Mouse (Mus musculus) hindbrain, embryonic 16.5 days (tissue): ENCODE results near the gene Clstn2. TPM values are rescaled to one million over a fixed set of nuclear protein-coding genes. Genes with fewer than 3 reads are reported as not detected.

Experiments used
- ATAC-seq: fragments of 200-750 bp; cut with Nextera tagmentation; 2 replicates; pipeline ENCODE4 v1.8.0; 2017; ENCODE audit warnings: moderate TSS enrichment, moderate library complexity
- H3K27ac ChIP-seq: fragments of 300-500 bp; sonication (generic); 2 replicates; pipeline ENCODE4 v1.5.1; 2014; ENCODE audit warnings: low read depth, mild to moderate bottlenecking, control low read depth, low read length, moderate library complexity
- H3K27me3 ChIP-seq: fragments of 300-500 bp; sonication (generic); replicated peaks from 2 replicates; pipeline ENCODE4 v1.6.1; 2014; ENCODE audit warnings: low read length; ENCODE audit not compliant: control insufficient read depth, insufficient read depth
- H3K36me3 ChIP-seq: fragments of 300-500 bp; sonication (generic); 2 replicates; pipeline ENCODE4 v1.6.1; 2014; ENCODE audit warnings: mild to moderate bottlenecking, low read length, moderate library complexity, mixed read lengths; ENCODE audit not compliant: control insufficient read depth, insufficient read depth
- H3K4me1 ChIP-seq: fragments of 300-500 bp; sonication (generic); 2 replicates; pipeline ENCODE4 v1.6.1; 2014; ENCODE audit warnings: low read depth, low read length; ENCODE audit not compliant: control insufficient read depth, insufficient read depth
- H3K4me2 ChIP-seq: fragments of 300-500 bp; sonication (generic); 2 replicates; pipeline ENCODE4 v1.6.1; 2014; ENCODE audit warnings: mild to moderate bottlenecking, low read length, control low read depth, moderate library complexity
- H3K4me3 ChIP-seq: fragments of 300-500 bp; sonication (generic); 2 replicates; pipeline ENCODE4 v1.5.1; 2014; ENCODE audit warnings: mild to moderate bottlenecking, low read length, control low read depth, moderate library complexity
- H3K9ac ChIP-seq: fragments of 300-500 bp; sonication (generic); 2 replicates; pipeline ENCODE4 v1.6.1; 2014; ENCODE audit warnings: low read depth, mild to moderate bottlenecking, control low read depth, low read length, moderate library complexity
- H3K9me3 ChIP-seq: fragments of 300-500 bp; sonication (generic); 2 replicates; pipeline ENCODE4 v1.6.1; 2014; ENCODE audit warnings: mild to moderate bottlenecking, low read length, moderate library complexity; ENCODE audit not compliant: control insufficient read depth
- WGBS: fragments of 180-500 bp; shearing (Covaris S2); extraction: QIAGEN DNeasy Blood & Tissue Kit; methylation state at CpG from one replicate; pipeline ENCODE4 v1.1.7; 2014; 5-methylcytosine and 5-hydroxymethylcytosine counted together
- polyA plus RNA-seq: library from polyadenylated mRNA; unstranded; fragments of >200 nt; fragmentation: Nextera tagmentation; extraction: Ambion mirVana; gene quantifications from 2 replicates; pipeline ENCODE4 v1.2.1, GENCODE M21; 2015

Clstn2 gene
- polyA plus RNA-seq, 1 experiment from 2014 or later = 13.1 TPM

DNA sequence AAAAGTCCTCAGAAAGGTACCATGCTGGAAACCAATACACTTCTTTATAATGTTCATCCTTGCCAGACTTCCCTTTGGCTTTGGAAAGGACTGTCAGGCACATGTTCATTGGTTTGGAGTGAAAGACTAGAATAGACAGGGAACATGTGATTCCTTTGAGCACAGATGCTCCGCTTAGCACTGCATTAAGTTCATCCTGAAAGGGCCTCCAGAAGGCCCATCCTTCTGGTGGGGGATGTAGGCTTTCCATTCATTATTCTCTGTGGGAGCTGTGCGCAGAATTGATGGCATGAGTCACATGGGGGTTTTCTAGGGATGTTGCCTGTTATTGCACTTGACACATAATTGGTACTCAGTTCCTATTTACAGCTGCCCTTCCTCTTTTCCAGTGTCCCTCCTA lies 498.8 kb downstream of the Clstn2 start:
- Histone ChIP-seq H3K9me3 (no peaks in the 10 kb centered on the region), H3K4me3 (no peak overlapping the region), H3K36me3 (no peaks in the 10 kb centered on the region), H3K9ac (no peak overlapping the region), H3K4me1 (peaks cover 4% of the 10 kb centered on the region), H3K27ac (no peak overlapping the region), H3K4me2 (no peak overlapping the region), H3K27me3 (no peaks in the 10 kb centered on the region)
- ATAC-seq = no peak
- 84% methylated on average over 2 of the region's 2 CpGs for WGBS

DNA sequence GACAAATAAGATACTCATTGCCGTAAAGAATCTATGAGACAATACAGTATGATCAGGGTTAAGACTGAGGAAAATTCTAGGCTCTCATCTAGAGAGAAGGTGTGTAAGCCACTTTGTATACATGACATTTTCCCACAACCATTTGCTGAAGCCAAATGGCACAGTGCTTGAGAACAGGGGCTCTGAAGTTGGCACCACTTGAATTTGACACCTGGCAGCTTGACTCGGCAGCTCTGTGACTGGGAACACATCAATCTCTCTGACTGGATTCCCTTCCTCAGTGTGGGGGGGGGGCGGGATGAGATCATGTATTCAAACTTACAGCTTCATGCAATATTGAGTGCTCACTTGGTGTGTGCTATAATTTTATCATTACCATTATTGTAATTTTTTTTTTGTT lies 499.7 kb downstream of the Clstn2 start:
- H3K27me3 ChIP-seq = no peaks in the 10 kb centered on the region
- no peak overlapping the region for H3K4me3 ChIP-seq
- no peaks in the 10 kb centered on the region for H3K9me3 ChIP-seq
- H3K4me2 ChIP-seq = no peak overlapping the region
- ATAC-seq = no peak
- no peaks in the 10 kb centered on the region for H3K36me3 ChIP-seq
- WGBS = 82% methylated on average over 3 of the region's 3 CpGs
- no peak overlapping the region for H3K27ac ChIP-seq
- no peak overlapping the region for H3K9ac ChIP-seq
- H3K4me1 ChIP-seq = peaks cover 1% of the 10 kb centered on the region

GRCm38 (mm10) chr9:97532536-97532935 lies 500.4 kb downstream of the Clstn2 start:
- H3K9me3 ChIP-seq = no peaks in the 10 kb centered on the region
- ATAC-seq = no peak
- H3K36me3 ChIP-seq = no peaks in the 10 kb centered on the region
- no peaks in the 10 kb centered on the region for H3K27me3 ChIP-seq
- no peaks in the 10 kb centered on the region for H3K4me1 ChIP-seq
- H3K9ac ChIP-seq = no peak overlapping the region
- H3K4me3 ChIP-seq = no peak overlapping the region
- no peak overlapping the region for H3K27ac ChIP-seq
- no peak overlapping the region for H3K4me2 ChIP-seq
- WGBS = 88% methylated on average over 13 of the region's 13 CpGs

- no peak overlapping the region for H3K27ac ChIP-seq
- no peak overlapping the region for H3K4me3 ChIP-seq
- H3K36me3 ChIP-seq = no peaks in the 10 kb centered on the region
- H3K4me2 ChIP-seq = no peak overlapping the region
- no peaks in the 10 kb centered on the region for H3K9me3 ChIP-seq
- H3K9ac ChIP-seq = no peak overlapping the region
- ATAC-seq = no peak
- WGBS = 100% methylated on average over 1 of the region's 1 CpGs
- H3K27me3 ChIP-seq = no peaks in the 10 kb centered on the region
- no peaks in the 10 kb centered on the region for H3K4me1 ChIP-seq
These were observed 505.1 kb downstream of the Clstn2 start for GRCm38 (mm10) chr9:97527926-97528325.

DNA sequence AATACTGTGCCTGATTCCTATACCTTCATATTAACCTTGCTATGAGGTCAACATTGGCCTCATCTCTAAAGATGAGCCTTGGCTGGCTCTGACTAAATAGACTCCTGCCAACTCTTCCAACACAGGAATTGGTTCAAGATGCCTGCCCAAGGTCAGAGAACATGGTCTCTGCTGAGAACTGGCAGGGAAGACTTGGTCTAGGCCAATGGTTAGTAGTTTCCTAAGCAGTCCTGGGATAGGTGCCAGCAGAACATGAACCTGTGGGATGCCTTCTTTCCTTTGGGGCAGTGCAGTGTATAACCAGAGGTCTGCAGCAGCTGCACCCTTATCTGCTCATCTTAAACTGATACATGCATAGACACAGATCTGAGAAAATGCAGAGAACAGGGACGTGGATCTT lies 505.7 kb downstream of the Clstn2 start:
- no peaks in the 10 kb centered on the region for H3K9me3 ChIP-seq
- ATAC-seq = no peak
- H3K4me2 ChIP-seq = no peak overlapping the region
- no peak overlapping the region for H3K27ac ChIP-seq
- no peak overlapping the region for H3K9ac ChIP-seq
- no peaks in the 10 kb centered on the region for H3K27me3 ChIP-seq
- H3K4me1 ChIP-seq = no peaks in the 10 kb centered on the region
- 87% methylated on average over 1 of the region's 1 CpGs for WGBS
- no peaks in the 10 kb centered on the region for H3K36me3 ChIP-seq
- H3K4me3 ChIP-seq = no peak overlapping the region

- H3K4me2 ChIP-seq = no peak overlapping the region
- no peak for ATAC-seq
- H3K9me3 ChIP-seq = no peaks in the 10 kb centered on the region
- H3K27ac ChIP-seq = no peak overlapping the region
- H3K9ac ChIP-seq = no peak overlapping the region
- no peaks in the 10 kb centered on the region for H3K27me3 ChIP-seq
- H3K4me3 ChIP-seq = no peak overlapping the region
- no peaks in the 10 kb centered on the region for H3K36me3 ChIP-seq
- 92% methylated on average over 3 of the region's 3 CpGs for WGBS
- no peaks in the 10 kb centered on the region for H3K4me1 ChIP-seq
These were observed 507.4 kb downstream of the Clstn2 start for GRCm38 (mm10) chr9:97525563-97525962.

GRCm38 (mm10) chr9:97524861-97525260 lies 508.1 kb downstream of the Clstn2 start:
- Histone ChIP-seq H3K9ac (no peak overlapping the region), H3K27ac (no peak overlapping the region), H3K4me1 (no peaks in the 10 kb centered on the region), H3K4me3 (no peak overlapping the region), H3K36me3 (no peaks in the 10 kb centered on the region), H3K27me3 (no peaks in the 10 kb centered on the region), H3K9me3 (no peaks in the 10 kb centered on the region), H3K4me2 (no peak overlapping the region)
- no peak for ATAC-seq
- 69% methylated on average over 3 of the region's 3 CpGs for WGBS

- H3K9ac ChIP-seq = no peak overlapping the region
- no peaks in the 10 kb centered on the region for H3K9me3 ChIP-seq
- no peak overlapping the region for H3K27ac ChIP-seq
- no peak for ATAC-seq
- no peaks in the 10 kb centered on the region for H3K36me3 ChIP-seq
- no peak overlapping the region for H3K4me3 ChIP-seq
- no peaks in the 10 kb centered on the region for H3K4me1 ChIP-seq
- H3K27me3 ChIP-seq = no peaks in the 10 kb centered on the region
- WGBS = 94% methylated on average over 3 of the region's 3 CpGs
- no peak overlapping the region for H3K4me2 ChIP-seq
These were observed 512.2 kb downstream of the Clstn2 start for GRCm38 (mm10) chr9:97520771-97521170.

DNA sequence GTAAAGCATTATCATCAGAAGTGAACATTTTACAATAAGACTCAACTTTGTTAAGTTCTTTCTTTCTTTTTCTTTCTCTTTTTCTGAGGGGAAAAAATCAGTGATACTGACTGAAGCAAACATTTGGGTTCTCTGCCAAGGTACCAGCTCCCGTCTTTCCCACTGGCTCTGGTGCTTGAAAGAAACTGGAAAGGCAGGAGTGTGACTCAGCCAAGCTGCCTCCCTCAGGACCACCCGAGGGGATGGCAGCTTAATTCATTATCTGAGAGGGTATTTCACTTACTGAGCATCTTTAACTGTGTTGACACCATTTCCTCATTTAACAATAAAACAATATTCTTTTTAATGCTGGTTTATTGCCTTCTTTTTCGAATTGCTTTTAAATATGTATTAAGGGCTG lies 516.0 kb downstream of the Clstn2 start:
- H3K27ac ChIP-seq = no peak overlapping the region
- no peaks in the 10 kb centered on the region for H3K9me3 ChIP-seq
- no peak overlapping the region for H3K4me2 ChIP-seq
- WGBS = 56% methylated on average over 3 of the region's 3 CpGs
- no peak for ATAC-seq
- H3K4me3 ChIP-seq = no peak overlapping the region
- no peaks in the 10 kb centered on the region for H3K36me3 ChIP-seq
- H3K9ac ChIP-seq = no peak overlapping the region
- no peaks in the 10 kb centered on the region for H3K4me1 ChIP-seq
- H3K27me3 ChIP-seq = no peaks in the 10 kb centered on the region

- no peak overlapping the region for H3K4me2 ChIP-seq
- ATAC-seq = no peak
- H3K36me3 ChIP-seq = no peaks in the 10 kb centered on the region
- 92% methylated on average over 2 of the region's 2 CpGs for WGBS
- no peak overlapping the region for H3K27ac ChIP-seq
- H3K4me3 ChIP-seq = no peak overlapping the region
- H3K27me3 ChIP-seq = no peaks in the 10 kb centered on the region
- H3K9ac ChIP-seq = no peak overlapping the region
- no peaks in the 10 kb centered on the region for H3K4me1 ChIP-seq
- H3K9me3 ChIP-seq = no peaks in the 10 kb centered on the region
These were observed 518.3 kb downstream of the Clstn2 start for GRCm38 (mm10) chr9:97514639-97515038.
